Mouse (Mus musculus) kidney, embryonic 16.5 days (tissue): ENCODE results near the gene Itprid1. TPM values are rescaled to one million over a fixed set of nuclear protein-coding genes. Genes with fewer than 3 reads are reported as not detected.

Experiments
- ATAC-seq: fragments of 200-750 bp; cut with Nextera tagmentation; 2 replicates; pipeline ENCODE4 v1.8.0; 2017; ENCODE audit warnings: moderate TSS enrichment; ENCODE audit not compliant: low FRiP score, low TSS enrichment
- H3K27ac ChIP-seq: fragments of 300-500 bp; sonication (generic); 2 replicates; pipeline ENCODE4 v1.5.1; 2014; ENCODE audit warnings: low read length
- H3K27me3 ChIP-seq: fragments of 300-500 bp; sonication (generic); 2 replicates; pipeline ENCODE4 v1.6.1; 2014; ENCODE audit warnings: low read length, control low read depth, mixed read lengths; ENCODE audit not compliant: insufficient read depth
- H3K36me3 ChIP-seq: fragments of 300-500 bp; sonication (generic); 2 replicates; pipeline ENCODE4 v1.6.1; 2014; ENCODE audit warnings: low read length, control low read depth, mixed read lengths; ENCODE audit not compliant: insufficient read depth
- H3K4me1 ChIP-seq: fragments of 300-500 bp; sonication (generic); 2 replicates; pipeline ENCODE4 v1.6.1; 2014; ENCODE audit warnings: low read length, control low read depth, mixed read lengths; ENCODE audit not compliant: insufficient read depth
- H3K4me2 ChIP-seq: fragments of 300-500 bp; sonication (generic); replicated peaks from 2 replicates; pipeline ENCODE4 v1.6.1; 2014; ENCODE audit warnings: low read depth, low read length
- H3K4me3 ChIP-seq: fragments of 300-500 bp; sonication (generic); 2 replicates; pipeline ENCODE4 v1.5.1; 2014; ENCODE audit warnings: mild to moderate bottlenecking, low read length
- H3K9ac ChIP-seq: fragments of 300-500 bp; sonication (generic); replicated peaks from 2 replicates; pipeline ENCODE4 v1.6.1; 2014; ENCODE audit warnings: low read length
- H3K9me3 ChIP-seq: fragments of 300-500 bp; sonication (generic); 2 replicates; pipeline ENCODE4 v1.6.1; 2016; ENCODE audit warnings: low read length, control low read depth
- WGBS: fragments of 180-500 bp; shearing (Covaris S2); extraction: QIAGEN DNeasy Blood & Tissue Kit; methylation state at CpG from one replicate; pipeline ENCODE4 v1.1.7; 2014; 5-methylcytosine and 5-hydroxymethylcytosine counted together
- polyA plus RNA-seq: library from polyadenylated mRNA; unstranded; fragments of >200 nt; fragmentation: Nextera tagmentation; extraction: Ambion mirVana; gene quantifications from 2 replicates; pipeline ENCODE4 v1.2.1, GENCODE M21; 2015

The Itprid1 gene
- polyA plus RNA-seq = 0.08 and 0.12 TPM in 2 replicates

GRCm38 (mm10) chr6:55836650-55837320 lies at the start of gene Itprid1:
Itprid1 (plus strand) TSS chr6:55836895.
- H3K4me3 ChIP-seq = no peak within 1 kb of the TSS
- no peaks in the 10 kb centered on the region for H3K27me3 ChIP-seq
- no peak within 1 kb of the TSS for H3K9ac ChIP-seq
- no peak for ATAC-seq
- 74% methylated on average over 8 of the region's 8 CpGs for WGBS
- no peaks in the 10 kb centered on the region for H3K36me3 ChIP-seq
- no peaks in the 10 kb centered on the region for H3K9me3 ChIP-seq
- no peak within 1 kb of the TSS for H3K27ac ChIP-seq
- H3K4me2 ChIP-seq = no peak within 1 kb of the TSS
- no peaks in the 10 kb centered on the region for H3K4me1 ChIP-seq

GRCm38 (mm10) chr6:55789557-55789956 lies 47.1 kb upstream of the Itprid1 start:
- Histone ChIP-seq H3K27ac (no peak overlapping the region), H3K9me3 (no peaks in the 10 kb centered on the region), H3K36me3 (no peaks in the 10 kb centered on the region), H3K4me1 (no peaks in the 10 kb centered on the region), H3K4me3 (no peak overlapping the region), H3K9ac (no peak overlapping the region), H3K4me2 (no peak overlapping the region), H3K27me3 (no peaks in the 10 kb centered on the region)
- ATAC-seq = no peak
- WGBS = 74% methylated on average over 1 of the region's 1 CpGs

DNA sequence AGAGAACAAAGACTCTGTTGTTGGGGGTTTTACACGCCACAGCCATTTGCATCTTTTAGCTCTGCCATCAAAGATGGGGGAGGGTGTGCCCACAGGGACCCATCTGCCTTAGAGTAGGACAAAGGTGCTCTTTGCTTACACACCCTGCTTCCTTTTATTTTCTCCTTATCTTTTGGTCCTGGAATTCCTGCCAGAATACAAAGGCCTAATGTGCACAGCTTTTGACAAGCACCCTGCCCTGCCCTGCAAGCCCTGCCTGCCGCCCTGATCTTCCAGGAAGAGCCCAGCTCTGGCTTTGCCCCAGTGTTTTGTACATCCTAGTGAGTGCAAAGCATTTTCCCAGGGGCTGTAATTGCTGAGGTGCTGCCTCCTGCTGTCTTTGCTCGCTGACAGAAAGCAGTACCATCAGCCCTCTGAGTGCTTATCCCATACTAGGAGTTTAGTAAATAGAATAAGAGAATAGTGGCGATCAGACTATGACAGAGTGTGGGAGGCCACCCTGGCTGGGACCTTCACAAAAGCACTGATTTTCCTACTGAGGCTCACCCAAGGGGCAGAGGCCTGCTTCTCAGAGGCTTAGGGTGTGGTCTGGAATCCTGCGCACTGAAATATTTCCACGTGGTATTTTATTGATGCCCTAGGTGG lies 44.7 kb upstream of the Itprid1 start:
- Histone ChIP-seq H3K4me3 (no peak overlapping the region), H3K27me3 (no peaks in the 10 kb centered on the region), H3K4me2 (no peak overlapping the region), H3K36me3 (no peaks in the 10 kb centered on the region), H3K4me1 (no peaks in the 10 kb centered on the region), H3K9ac (no peak overlapping the region), H3K27ac (no peak overlapping the region), H3K9me3 (no peaks in the 10 kb centered on the region)
- WGBS = 26% methylated on average over 6 of the region's 6 CpGs
- ATAC-seq = no peak

DNA sequence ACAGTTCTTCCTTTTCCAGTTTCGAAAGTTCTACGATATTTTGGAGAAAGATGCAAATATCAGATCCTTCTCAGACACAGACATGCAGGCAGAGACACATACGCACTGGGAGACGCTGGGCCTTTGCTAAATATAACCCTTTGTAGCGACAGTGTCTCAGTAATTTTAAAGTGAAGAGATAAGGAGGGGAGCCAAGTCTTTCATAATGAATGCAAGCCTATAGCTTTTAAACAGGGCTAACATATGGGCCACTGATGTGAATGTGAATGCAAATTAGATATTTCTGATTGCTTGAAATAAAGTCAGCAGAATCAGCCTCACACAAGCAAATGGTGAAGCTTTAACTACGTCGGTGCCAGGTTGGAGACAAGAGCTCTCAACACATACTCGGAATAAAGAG lies 44.2 kb upstream of the Itprid1 start:
- no peak overlapping the region for H3K4me3 ChIP-seq
- no peak overlapping the region for H3K9ac ChIP-seq
- H3K27ac ChIP-seq = no peak overlapping the region
- no peaks in the 10 kb centered on the region for H3K27me3 ChIP-seq
- no peak overlapping the region for H3K4me2 ChIP-seq
- H3K4me1 ChIP-seq = no peaks in the 10 kb centered on the region
- ATAC-seq = no peak
- no peaks in the 10 kb centered on the region for H3K36me3 ChIP-seq
- no peaks in the 10 kb centered on the region for H3K9me3 ChIP-seq
- WGBS = 73% methylated on average over 8 of the region's 8 CpGs

GRCm38 (mm10) chr6:55802686-55803085 lies 34.0 kb upstream of the Itprid1 start:
- no peak overlapping the region for H3K27ac ChIP-seq
- no peaks in the 10 kb centered on the region for H3K4me1 ChIP-seq
- ATAC-seq = no peak
- WGBS = 66% methylated on average over 1 of the region's 1 CpGs
- H3K9me3 ChIP-seq = no peaks in the 10 kb centered on the region
- H3K27me3 ChIP-seq = no peaks in the 10 kb centered on the region
- H3K36me3 ChIP-seq = no peaks in the 10 kb centered on the region
- H3K4me3 ChIP-seq = no peak overlapping the region
- H3K4me2 ChIP-seq = no peak overlapping the region
- no peak overlapping the region for H3K9ac ChIP-seq

DNA sequence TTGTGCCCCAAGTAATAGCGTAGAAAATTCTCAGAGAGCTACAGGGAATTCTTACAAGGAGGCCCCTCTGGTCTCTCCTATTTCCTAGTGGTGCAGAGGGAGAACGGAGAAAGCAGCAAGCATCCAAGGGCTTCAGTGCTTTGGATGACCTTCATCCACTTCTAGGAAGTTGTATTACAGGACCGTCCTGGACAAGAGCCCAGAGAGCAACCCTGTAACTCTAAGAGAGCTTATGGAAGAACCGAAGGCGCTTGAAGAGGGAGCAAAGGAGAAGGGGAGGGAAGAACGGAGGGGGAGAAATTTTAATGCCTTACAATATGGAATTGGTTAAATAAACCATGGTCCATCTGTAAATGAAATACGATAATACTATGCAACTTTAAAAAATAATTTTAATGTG lies 33.3 kb upstream of the Itprid1 start:
- no peak overlapping the region for H3K9ac ChIP-seq
- WGBS = 76% methylated on average over 7 of the region's 7 CpGs

DNA sequence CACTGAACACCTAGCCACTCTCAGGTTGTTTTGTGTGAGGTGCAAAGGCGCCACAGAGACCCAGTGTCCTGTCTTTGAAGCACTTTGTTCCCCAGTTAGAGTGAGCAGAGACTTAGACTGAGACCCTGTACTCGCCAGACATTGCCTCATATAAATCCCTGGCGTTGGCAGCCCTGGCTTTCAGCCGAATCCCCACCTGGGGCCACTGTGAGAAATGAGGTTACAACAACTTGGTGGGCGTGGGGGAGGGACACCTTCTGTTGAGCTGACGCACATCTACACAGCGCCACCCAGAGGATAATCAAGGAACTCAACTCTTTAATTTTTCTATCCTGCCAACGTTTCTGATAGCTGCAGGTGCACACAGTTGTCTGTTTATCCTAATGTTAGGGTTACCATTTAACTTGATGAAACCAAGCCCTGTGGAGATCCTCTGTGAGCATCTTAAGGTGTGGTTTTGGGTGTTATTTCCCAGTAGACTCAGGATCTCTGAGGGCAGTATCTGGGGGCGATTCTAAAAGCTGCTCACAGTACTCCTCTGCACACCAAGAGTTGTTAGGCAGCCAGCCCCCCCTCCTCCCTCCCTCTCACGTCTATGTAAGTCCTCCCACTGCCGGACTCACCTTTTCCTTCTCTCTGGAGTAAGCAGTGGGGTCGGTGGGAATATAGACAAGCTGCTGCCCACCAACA lies 32.6 kb upstream of the Itprid1 start:
- no peaks in the 10 kb centered on the region for H3K9me3 ChIP-seq
- no peaks in the 10 kb centered on the region for H3K4me1 ChIP-seq
- WGBS = 30% methylated on average over 12 of the region's 12 CpGs
- no peaks in the 10 kb centered on the region for H3K36me3 ChIP-seq
- no peak overlapping the region for H3K4me3 ChIP-seq
- no peak overlapping the region for H3K9ac ChIP-seq
- H3K27me3 ChIP-seq = no peaks in the 10 kb centered on the region
- ATAC-seq = no peak
- no peak overlapping the region for H3K27ac ChIP-seq
- H3K4me2 ChIP-seq = no peak overlapping the region

More for the DNA sequence above, 33.3 kb upstream of the Itprid1 start:
- Histone ChIP-seq H3K9me3 (no peaks in the 10 kb centered on the region), H3K4me2 (no peak overlapping the region), H3K27ac (no peak overlapping the region), H3K36me3 (no peaks in the 10 kb centered on the region), H3K27me3 (no peaks in the 10 kb centered on the region), H3K4me3 (no peak overlapping the region), H3K4me1 (no peaks in the 10 kb centered on the region)
- no peak for ATAC-seq

DNA sequence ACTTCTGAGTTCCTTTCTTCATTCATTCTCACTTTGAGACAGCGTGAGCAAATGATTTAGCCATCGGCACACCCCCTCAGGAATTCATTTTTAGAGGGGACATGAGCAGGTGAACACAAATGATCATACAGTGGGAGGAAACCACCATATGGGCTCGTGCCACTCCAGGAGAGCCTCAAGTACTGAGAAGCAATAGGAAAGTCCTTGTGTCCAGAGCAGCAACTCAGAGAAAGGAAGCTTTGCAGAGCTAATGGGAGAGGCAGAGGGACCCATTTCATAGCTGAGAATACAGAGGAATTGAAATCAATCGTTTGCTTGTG lies 32.1 kb upstream of the Itprid1 start:
- ATAC-seq = no peak
- Histone ChIP-seq H3K27me3 (no peaks in the 10 kb centered on the region), H3K36me3 (no peaks in the 10 kb centered on the region), H3K27ac (no peak overlapping the region), H3K9me3 (no peaks in the 10 kb centered on the region), H3K4me1 (no peaks in the 10 kb centered on the region), H3K4me2 (no peak overlapping the region), H3K4me3 (no peak overlapping the region), H3K9ac (no peak overlapping the region)
- WGBS = 82% methylated on average over 4 of the region's 4 CpGs

DNA sequence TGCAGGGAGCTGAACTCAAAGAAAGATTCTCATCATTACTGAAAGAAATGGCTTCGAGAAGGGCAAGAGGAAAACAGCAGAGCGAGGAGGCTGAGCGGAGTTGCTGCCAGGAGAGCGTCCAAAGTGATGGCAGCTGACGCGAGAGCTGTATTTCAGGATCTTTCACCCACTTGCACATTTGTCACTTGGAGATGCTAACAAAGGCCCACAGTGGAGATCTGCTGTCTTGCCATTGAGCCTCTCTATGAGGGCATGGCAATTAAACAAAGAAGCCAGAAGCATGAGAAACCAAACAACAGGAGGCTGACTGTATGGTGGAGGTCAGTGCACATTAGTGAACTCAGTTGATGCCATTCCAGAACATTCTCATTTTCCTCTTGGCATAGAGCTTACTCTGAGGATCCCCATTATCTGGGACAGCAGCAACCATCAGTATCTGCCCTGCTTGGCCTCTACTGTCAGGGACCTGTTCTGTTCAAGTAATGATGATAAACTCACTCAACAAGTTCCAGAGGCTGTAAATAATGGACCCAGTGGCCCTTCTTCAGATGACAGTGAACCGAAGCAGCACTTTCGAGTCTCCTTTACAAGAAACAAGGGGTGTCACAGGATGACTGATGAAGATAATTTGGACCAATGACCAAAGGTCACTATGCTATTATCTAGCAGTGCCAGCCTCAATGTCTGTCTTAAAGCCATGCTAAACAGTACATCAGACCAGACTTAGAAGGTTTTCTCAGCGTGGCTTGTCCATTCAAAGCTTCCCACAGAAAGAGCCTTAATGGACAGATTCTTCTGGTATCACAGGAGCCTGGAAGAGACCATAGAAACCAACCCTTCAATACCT lies 31.2 kb upstream of the Itprid1 start:
- H3K27ac ChIP-seq = no peak overlapping the region
- no peaks in the 10 kb centered on the region for H3K36me3 ChIP-seq
- ATAC-seq = no peak
- no peak overlapping the region for H3K9ac ChIP-seq
- no peaks in the 10 kb centered on the region for H3K4me1 ChIP-seq
- H3K27me3 ChIP-seq = no peaks in the 10 kb centered on the region
- no peak overlapping the region for H3K4me2 ChIP-seq
- H3K9me3 ChIP-seq = no peaks in the 10 kb centered on the region
- WGBS = 74% methylated on average over 9 of the region's 9 CpGs
- H3K4me3 ChIP-seq = no peak overlapping the region
